Mouse (Mus musculus) heart, postnatal 25 days (tissue): ENCODE measurements around the gene Atrnl1. TPM values are rescaled to one million over a fixed set of nuclear protein-coding genes. Genes with fewer than 3 reads are reported as not detected.

ENCODE experiments used
- DNase-seq: peaks from one replicate; pipeline ENCODE4 v3.0.0; 2022; ENCODE audit warnings: low spot score
- intact Hi-C: fragments of 180-260 bp; cut with DNase I; formaldehyde crosslinking; loops from one replicate; pipeline ENCODE4 v1.15.1; 2025
- microRNA-seq: library from miRNA; unstranded; fragments of <30 nt; microRNA quantifications from one replicate; pipeline ENCODE4 v1.2.0, GENCODE M21; 2022
- total RNA-seq, 2 experiments: library from RNA; stranded (reverse); gene quantifications; 2 replicates each; pipeline ENCODE4 v1.2.3; 2021

The Atrnl1 gene
- total RNA-seq, 2 experiments from 2014 or later: 13.8 to 16.1 TPM

DNA sequence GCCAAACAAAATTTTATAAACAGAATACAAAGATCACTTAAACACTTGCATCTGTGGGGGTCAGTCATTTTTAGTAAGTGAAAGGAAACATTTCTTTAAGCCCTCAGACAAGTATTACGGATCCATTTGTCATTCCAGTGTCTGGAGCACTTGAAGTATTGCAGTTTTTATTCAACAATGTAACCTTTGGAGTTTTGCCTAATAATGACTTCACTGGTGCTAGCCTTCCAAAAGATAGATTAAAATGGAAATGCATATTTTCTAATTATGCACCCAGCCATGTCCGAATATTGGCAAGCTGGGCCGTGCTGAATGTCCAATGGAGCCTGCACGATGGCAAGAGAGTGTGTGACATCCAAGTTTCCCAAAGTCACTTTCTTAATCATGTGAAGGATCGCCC is 513.7 kb downstream of the Atrnl1 start:
- no peak for DNase-seq
- intact Hi-C loops: no loop called here

DNA sequence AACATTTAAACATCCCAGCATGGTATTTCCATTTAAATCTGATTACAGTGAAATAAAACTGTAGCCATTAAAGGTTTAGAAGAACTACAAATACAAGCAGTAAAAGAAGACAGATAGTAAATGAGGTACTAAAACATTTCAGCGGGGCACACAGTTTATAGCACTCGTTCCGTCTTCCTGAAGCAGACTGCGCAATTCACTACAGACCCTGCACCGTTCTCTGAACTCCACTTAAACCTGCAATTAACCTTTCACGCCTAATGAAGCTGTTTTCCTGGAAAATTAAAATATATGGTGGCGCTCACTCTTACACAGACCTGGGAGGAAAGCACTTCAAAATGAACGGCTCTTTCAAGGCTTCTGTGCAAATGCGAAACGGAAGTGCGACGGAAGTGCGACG is 514.2 kb downstream of the Atrnl1 start:
- DNase-seq: no peak
- intact Hi-C loops: no loop called here

DNA sequence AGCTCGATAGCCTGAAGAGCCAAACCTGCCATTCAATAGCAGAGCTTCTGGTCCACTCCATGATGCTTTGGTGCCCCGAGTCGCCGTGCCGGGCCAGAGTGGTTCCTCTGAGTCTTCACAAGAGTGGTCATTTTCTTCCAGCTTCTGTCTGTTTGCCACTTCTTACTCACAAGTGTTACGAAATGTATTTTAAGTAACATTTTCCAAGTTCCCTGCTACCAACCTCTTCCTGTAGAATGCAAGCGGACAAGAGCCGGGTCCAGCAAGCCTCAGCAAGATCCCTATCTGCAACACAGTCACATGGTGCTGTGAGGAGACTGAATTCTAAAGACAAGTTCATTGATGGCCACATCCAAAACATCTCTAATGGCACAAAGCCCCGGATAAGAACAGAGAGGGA is 521.1 kb downstream of the Atrnl1 start:
- intact Hi-C loops: no loop called here
- DNase-seq: no peak

DNA sequence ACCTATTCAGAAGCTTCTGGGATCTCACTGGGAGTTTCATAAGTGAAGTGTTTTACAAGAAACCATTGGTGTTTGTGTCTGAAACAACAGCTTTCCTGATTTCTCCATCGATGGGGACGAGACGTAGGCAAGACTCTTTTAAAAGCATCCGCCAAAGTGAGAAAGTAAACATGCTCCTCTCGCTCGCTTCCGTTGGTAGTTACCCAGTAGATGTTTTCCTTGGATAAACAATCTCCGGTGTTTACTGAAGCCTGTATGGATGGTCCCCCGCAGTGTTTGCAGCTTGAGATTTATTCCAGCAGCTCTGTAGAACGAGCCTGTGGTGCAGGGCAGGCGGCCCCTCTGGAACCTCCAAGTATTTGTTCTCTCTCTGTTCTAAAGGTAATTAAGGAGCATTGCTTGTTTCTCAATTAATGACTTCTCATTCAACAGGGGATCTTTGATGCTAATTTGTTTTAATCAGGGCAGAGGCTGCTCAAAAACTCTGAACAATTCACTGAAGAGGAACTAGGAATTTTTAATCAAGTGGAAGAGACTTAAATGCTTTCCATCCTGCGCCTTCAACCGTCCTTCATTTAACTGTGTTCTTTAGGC is 529.5 kb downstream of the Atrnl1 start:
- intact Hi-C loops: no loop called here
- DNase-seq: no peak

DNA sequence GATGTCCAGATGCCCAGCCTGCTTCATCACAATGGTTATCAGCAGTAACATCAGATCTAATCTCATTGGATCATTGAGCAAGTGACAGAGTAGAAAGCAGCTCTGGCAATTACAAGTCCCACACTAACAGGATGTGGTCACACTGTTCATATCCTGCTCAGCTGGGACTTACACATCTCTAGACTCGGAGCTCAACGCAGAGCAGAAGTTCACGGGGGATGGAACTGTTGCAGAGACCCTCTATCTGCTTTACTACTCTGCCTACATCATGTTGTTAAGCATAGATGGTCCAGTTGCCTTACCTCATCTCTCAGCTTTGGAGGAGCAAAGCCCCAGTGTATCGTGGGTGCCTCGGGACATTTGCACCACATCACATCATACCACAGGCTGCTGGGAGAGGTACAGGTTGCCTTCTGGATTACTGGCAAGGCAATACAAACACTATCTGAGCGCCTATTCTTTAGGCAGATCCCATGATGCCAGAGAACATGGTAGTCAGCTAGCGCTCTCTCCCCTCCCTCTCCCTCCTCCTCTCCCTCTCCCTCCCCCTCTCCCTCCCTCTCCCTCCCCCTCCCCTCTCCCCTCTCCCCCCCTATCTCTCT is 533.1 kb downstream of the Atrnl1 start:
- DNase-seq: no peak
- intact Hi-C loops: no loop called here

DNA sequence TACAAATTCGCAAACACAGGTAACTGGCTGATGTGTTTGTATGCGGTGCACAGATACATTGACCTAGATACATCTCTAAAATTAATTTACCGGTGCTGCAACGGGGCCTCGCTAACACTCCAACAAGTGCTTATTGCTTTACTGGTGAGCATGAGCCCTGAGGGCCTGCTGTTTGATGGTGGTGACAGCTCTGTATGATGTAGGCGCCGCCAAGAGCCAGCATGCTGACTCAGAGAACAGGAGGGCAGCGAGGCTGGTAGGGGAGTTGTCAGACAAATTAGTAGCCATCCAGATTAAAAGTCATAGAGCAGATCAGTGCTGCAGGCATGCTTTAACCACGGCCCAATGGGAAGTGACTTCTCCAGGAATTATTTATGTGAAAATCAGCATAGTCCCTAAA is 534.7 kb downstream of the Atrnl1 start:
- intact Hi-C loops: no loop called here
- no peak for DNase-seq

DNA sequence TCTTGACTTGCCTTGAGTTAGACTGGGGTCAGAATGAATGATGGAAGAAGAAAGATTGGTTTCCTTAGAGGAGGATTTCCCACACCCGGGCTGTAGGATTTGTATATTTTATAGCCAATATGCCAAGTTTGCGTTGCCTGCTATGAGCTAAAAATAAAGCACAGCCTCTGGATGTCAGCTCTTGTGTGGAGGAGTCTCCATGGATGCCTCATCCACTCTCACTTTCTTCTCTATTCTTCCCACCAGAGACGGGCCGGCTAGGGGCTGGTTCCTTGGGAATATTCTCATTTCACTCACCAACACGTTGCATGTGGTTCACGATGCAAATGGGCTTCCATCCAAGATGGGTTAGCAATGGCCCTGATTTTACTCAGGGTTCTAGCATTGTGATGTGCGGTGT is 540.4 kb downstream of the Atrnl1 start:
- intact Hi-C loops: no loop called here

DNA sequence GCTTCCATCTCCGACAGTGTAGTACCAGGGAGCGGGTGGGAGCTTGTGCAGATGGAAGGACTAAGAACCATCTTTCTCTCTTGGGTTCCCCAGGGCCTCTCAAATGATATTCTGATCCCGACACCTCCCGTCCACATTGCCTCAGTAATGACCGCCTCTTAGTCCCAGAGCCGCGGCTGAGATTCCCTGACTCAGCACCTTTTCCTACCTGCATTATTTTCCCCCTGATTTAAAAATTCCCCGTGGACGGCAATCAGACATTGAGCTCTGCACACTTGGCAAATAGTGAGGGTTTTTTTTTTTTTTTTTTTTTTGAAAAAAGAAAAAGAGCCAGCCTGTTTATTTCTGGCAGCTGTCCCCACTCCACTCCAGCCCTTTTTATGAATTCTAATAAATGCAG is 550.7 kb downstream of the Atrnl1 start:
- intact Hi-C loops: no loop called here
- no peak for DNase-seq

More for the DNA sequence above, 540.4 kb downstream of the Atrnl1 start:
- no peak for DNase-seq

DNA sequence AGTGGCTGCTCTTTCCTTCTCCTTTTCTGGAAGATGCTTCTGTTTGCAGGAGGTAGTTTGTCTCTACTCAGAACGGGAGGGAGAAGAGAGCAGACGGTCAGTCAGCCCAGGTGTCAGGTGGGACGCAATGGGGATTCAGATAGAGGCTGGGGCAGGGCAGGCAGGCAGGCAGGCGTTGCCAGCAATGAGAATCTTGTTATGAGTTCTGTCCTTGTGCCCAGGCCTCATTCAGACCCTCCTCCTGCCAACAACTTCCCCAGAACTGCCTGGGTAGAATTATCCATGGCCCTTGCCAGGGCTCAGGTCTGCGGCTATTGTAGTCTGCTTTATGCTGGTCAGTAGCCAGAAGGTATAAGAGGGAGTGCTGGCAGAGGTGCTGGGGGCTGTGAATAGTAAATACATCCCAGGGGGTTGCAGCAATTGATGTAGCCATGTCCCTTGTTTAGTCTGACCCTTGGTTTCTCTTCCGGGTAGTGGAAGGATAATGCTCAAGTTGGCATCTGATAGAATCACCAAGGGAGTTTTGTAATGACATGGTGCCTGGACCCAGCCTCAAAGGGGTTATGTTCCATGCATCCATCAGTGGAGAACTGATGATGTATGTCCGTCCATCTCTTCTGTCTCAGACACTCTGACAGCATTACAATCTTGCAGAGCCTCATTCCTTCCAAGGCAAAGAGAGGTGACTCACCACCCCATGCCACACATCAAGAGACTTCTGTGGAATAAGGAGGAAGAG is 554.2 kb downstream of the Atrnl1 start:
- no peak for DNase-seq
- intact Hi-C loops: no loop called here

DNA sequence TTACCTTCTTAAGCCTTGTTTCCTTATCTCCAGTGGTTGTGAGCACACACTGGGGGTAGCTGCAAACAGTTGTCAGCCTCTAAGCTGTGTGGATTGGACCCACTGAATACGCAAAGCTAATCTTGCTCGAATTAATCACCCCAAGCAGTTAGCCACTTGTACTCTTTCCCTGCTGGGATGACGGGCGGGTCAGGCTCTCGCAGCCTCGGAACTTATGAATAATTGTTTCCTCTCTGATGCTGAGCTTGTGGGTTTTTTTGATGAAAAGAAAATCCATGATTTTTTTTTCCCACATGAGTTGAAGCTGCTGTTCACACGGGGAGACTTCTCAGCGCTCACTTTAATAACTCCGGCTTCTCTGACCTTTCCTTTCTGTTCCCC is 554.8 kb downstream of the Atrnl1 start:
- DNase-seq: no peak
- intact Hi-C loops: no loop called here

DNA sequence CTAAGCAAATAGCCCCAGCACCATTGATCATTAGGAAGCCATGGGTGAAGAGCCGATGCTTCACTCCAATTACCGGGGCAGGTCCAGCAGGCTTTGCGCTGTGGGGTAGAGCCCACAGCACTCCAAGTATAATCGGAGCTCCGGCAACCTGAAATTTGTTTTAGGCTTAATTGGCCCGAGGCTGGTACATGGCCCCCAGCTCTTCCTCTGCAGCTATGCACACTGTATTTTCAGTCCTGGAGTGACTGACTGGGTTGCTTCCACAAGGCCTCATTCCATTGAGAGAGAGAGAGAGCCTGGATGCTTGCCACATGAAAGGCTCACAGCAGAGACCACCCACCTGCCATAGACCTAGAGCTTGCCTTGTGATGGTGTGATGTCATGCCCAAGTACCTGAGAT is 555.3 kb downstream of the Atrnl1 start:
- intact Hi-C loops: no loop called here
- no peak for DNase-seq

DNA sequence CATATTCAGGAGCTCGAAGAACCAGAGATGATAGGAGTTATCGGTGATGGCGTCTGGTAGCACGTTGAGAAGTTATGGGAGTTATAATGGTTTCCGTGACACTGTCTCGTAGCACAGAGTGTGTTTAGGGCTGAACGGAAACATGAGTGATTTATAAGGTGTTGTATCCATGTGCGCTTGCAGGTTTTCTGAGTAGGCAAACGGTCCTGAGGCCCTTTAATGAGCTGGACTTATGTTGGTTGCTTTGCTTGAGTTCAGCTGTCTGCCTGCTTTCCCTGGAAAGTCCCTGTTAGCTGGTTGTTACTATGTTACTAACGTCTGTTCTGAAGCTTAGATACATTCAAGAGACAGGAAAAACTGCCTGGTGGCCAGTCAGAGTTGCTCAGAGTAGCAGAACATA is 567.6 kb downstream of the Atrnl1 start:
- intact Hi-C loops: no loop called here
- no peak for DNase-seq

DNA sequence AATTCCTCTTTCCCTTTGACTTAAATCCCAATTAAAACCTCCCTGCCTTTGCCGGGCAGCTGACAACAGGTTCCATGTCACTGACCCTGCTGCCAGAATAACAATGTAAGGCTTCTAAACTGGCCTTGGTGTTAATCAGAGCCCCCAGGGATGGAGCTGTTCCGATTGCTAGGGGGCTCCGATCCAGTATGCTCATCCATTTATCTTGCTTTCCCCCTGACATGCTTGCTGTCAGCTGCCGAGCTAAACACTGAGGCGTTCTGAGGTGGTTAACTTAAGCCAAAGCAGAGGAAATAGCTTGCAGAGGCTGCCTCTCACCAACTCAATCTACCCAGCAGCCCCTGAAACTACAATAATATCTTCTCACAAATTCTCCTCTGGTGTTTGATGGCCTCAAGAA is 569.9 kb downstream of the Atrnl1 start:
- DNase-seq: no peak
- intact Hi-C loops: no loop called here

Small RNAs within 50 kb of the gene (microRNA-seq; reads per million reads assigned to microRNA genes)
- not detected for gene Mir5623

Other genes with a start within 250 kb of the Atrnl1 start
- gene Trub1, start 158.1 kb upstream of the Atrnl1 start, total RNA-seq: 1 to 10 TPM; 3.8 to 9.1 TPM